Mouse (Mus musculus) embryo, embryonic 11.5 days (tissue): ENCODE results near the gene Gm4131.

Experiments used
- DNase-seq: peaks from one replicate; pipeline ENCODE4 v3.0.0-alpha.2; 2012; ENCODE audit warnings: low read depth, low spot score

Gm4131 gene

DNA sequence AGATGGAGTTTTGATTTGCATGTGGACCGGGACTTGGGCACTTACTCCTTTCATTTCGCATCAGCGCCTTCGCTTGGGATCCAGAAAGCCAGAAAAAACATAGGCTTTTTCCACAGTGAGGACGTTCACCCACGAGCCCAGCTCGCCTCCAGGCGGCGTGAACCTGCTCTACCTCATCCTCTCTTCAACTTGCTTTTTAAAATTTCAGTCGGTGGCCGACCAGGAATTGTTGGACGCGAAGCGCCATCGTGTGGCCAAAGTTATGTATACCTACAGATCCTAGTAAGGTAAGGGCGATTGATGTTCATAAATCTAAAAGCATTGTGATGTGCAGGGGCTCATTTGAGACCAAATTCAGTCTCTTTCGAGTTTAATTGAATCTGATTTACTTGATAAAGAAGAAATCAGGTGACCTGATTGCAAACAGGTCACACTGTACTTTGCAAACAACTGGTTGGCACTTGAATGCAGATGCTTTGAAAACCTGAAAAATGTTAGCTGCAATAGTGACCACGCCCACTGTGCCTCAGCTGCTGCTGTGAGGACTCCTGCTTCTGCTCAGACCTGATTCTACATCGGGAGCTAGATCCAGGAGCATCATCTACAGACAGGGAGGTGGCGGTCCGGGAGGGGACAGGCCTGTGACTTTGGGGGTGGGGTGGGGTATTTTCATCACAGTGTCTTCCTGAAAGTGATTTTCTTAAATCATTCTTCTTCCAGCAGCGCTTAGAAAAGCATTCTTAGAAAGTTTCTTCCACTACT lies 109.1 kb downstream of the Gm4131 start:
- DNase-seq: peak; percentile 75

DNA sequence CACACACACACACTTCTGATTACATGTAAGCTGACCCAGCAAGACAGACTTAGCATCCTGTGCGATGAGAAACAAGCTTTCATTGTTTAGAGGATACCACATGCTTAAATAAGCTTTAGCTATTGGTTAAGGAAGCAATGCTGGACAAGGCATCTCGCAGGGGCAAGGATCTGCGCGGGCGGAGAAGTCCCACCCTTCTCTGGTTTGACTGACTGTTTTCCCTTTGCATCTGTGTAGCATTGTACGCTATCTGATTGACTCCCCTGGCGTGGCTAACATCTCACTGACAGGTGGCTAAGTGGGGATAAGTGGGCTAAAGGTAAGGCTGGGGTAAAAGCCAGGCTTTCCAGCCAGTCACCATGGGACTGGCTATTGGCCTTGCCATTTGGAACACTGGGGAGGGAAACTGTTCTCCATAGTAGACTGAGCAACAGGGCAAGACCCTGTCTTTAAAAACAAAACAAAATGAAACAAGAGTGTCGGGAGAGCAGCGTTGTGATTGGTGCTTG lies 110.4 kb downstream of the Gm4131 start, which contains the start of gene Gucy1b2:
Gucy1b2 (minus strand) TSS at position 51 of the 509 bp plus-strand sequence.
- no peak for DNase-seq

DNA sequence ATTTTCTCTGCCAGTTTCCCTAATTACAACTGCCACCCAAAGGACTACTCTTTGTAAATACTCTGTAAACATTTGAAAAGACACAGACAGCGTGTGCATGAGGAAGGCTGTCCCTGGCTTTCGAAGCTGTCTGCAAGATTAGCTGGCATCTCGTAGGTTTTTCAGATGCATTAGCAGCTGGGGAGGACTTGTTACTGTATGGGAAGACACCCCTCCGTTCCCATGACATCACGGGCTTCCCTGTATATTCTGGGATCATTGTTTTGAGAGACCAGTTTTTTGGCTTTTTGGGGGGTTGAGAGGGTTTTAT lies 111.2 kb downstream of the Gm4131 start:
- no peak for DNase-seq

DNA sequence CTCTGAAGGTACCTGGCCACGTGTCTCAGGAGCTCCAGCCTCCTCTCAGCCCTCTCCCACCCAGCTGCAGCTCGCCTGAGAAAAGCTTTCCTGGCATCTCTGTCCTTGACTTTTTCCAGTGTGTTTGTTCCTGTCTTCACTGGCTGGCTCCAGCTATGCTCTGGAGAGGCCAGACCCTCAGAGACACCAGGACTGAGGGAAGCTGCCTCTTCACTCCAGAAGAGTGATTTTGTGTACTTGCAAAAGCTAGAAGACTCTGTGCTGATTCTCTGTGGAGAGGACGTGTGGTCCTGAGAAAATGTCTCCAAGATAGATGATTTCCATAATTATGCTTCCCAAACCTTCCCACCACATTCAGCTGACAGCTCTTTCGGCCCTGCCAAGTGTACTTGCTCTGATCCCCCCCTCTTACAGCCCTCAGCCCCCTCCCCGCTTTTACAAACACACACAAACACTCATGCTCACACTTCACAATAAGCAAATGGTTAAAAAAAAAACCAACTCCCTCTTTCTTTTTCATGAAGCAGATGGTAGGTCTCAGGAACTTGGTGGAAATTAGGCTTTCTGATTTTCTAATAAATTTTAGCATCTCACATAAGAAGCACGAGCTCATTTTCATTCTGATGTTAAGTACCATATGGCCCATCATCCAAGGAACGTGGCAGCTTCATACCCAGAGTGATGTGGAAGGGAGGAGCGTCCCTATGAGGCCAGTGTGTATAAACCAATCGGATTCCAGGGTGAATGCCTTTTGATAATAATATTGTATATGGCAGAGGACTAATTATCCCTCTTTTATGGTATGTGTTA lies 111.8 kb downstream of the Gm4131 start:
- DNase-seq: no peak

DNA sequence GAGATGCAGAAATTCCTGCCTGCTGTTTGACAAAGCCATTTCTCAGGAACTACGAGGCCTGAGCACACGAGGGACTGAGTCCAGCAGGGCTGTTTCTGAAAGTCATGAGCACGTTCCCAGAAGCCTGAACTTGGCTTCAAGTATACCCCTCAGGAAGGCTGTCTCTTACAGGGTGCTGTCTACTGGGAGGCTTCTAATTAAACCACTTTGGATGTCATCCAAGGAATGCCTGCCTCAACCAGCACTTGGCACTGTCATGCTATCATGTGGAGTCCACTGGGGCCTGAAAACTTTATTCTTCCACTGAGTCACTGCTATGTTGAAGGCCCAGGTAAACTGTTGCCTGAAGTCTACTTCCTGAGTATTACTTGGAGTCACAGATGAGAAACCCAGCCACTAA lies 112.6 kb downstream of the Gm4131 start:
- no peak for DNase-seq

DNA sequence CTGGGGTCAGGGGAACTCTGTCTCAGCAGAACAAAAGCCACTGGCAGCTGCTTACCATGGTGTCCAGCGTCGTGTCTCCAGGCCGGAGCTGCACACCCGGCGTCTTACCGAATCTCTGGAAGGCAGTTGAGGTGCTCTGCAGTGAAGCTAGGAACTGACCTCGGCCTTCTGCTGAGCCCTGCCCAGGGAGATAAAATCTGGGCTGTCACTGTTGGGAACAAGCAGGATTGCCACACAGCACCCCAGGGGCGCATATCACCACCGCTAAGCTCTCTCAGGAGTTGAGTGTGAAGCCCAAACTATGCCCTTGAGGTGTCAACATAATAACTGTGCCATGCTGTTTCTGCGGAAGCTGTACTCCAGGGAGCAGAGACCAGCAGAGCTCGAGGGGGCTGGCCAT lies 113.4 kb downstream of the Gm4131 start:
- DNase-seq: no peak

DNA sequence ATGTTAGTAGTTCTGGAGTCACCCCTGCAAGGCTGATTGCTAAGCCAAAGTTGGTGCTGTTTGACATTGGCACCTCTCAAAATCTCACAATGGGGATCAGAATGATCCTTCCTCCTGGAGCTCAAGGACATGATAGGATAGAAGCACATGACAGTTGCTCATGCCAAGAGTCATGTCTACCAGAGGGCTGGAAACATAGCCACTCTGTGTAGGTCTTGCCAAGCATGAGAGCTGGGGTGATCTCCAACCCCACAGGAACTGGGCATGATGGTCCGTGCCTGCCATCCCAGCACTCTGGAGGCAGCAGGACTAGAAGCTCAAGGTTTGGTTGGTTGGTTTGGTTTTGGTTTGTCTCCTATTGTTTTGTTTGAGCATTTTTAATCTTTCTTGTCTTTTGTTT lies 116.0 kb downstream of the Gm4131 start:
- no peak for DNase-seq

DNA sequence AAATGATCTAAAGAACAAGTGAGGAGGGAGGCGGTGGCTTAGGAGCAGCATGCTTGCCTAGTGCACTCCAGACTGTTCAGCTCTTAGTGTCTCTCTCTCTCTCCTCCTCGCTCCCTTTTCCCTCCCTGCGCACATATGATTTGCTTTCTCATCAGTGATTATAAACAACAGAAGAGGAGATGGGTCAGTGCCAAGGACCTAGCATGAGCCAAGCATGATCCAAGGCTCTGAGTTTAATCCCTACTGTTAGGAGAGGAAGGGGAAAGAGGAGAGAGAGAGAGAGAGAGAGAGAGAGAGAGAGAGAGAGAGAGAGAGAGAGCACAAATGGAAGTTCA lies 119.5 kb downstream of the Gm4131 start:
- no peak for DNase-seq

DNA sequence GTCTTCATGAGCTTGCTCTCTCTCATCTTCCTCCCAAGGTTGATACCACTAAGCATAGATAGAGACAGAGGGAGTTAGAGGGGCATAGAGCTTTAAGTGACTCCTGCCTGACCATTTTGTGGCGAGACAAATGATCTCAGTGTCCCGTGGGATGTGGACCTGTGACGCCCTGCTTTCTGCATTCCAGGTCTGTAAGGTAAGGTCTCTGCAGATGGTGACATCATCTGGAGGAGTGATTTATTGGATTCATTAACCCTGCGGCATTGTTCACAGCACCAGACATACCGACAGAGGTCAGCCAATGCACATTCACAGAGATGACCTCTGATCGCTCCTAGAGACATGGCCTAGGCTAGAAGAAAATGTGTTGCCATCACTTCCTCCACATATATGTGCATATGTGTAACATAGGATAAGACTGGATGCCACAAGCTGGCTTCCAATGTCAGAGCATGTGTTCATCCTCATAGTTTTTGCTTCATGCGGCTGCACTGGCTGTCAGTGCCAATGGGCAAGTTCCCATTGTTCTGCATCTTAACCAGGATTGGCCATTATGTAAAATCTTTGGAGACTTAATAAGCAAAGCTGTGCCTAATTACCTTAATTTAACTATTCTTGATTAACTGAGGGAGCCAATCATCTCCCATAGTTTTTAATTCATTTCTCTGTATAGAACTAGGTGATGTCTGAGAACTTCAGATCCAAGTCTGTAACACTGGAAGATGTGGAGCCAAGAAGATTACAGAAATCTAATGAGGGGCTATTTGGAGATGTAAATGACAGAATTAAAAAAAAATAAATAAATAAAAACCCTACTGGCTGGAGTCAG lies 120.1 kb downstream of the Gm4131 start:
- DNase-seq: no peak

DNA sequence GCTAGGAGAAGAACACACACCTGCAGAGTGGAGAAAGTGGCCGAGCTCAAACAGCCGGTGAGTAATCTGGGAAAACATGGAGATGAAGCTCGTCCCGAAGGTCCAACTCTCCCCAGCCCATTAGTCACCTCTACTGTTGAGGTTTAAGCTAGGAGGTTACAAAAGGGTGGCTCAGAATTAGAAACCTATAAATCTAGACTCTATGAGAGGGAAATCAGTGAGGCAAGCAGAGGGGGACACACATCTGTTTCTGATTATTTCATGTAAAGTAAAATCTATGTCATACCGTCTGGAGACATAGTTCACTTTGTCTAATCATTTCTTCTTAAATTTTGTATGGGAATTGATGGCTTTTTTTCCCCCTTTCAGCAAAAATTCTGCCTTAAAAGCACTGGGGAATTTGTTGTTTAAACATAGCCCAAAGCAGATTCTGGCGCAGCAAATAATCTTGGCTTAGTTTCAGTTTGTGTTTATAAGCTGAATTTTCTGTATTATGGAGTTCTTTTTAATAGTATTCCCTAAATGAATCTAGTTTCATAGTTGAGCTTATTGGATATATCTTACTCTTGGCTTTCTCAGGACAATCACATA lies 122.8 kb downstream of the Gm4131 start:
- no peak for DNase-seq

DNA sequence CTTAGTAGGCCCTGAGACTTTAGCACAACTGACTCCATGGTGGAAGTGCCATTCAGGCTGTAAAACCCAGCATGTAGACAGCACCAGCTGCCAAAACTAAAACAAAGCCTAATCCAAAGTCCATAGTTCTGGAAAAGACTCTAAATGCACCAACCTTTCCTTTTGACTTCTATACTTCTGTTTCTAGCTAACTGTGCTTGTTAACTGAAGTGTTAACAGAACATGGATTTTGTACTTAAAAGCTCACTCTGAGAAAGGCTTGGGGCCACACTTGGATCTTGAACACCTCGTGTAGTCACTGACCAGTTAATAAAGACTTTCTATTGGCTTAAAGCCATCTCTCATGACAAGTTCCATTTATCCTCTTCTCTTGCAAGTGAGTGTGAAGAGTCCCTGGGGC lies 123.8 kb downstream of the Gm4131 start:
- DNase-seq: no peak

DNA sequence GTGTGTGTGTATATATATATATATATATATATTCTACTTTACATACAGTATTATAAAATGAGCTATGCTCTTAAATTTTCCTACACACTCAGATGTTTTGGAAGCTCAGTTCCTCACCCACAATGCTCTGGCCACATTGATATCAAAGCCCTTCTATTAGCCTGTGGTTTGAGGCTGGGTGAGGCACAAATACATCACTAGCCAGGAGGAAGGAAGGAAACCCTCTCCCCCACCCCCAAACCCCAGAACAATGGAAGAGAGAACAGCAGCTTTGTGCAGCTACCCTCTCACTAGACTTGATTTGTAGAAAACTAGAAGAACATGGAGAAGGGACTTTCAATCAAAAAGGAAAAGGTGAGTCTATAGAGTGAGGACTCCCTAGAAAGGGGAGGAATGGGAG lies 126.7 kb downstream of the Gm4131 start:
- no peak for DNase-seq

DNA sequence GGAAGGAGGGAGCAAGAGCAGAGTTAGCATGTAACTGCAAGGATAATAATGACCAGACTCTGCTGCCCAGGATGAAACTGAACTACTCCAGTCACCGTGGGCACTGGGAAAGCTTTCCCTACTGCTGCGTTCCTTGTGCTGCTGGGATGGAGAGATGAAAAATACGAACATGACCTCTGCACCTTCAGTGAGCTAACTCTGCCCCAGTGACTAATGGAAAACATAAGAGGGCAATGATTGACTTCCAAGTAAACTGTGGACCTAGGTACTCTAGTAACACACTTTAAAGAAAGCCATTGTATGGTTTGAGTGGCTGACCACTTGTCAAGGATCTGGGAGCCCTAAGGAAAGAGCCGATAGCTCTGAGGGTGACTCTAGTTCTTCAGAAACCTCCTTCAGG lies 128.5 kb downstream of the Gm4131 start:
- DNase-seq: no peak

DNA sequence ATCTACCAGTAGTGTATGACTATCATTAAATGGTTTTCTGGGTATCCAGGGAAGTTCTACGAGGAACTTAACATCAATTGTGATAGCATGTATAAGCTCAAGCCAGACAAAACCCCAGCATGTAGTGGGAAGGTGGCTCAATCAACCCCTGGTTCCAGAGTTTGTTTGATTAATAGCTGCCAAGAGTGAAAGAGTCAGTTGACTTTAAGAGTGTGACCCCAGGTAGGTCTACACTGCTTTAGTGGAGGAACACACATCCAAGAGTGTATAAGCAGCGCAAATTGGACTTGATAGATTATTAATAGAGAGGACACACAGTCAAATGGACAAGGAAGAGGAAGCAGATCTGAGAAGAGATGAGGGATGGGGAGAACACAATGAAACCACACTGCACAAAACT lies 128.9 kb downstream of the Gm4131 start:
- no peak for DNase-seq

DNA sequence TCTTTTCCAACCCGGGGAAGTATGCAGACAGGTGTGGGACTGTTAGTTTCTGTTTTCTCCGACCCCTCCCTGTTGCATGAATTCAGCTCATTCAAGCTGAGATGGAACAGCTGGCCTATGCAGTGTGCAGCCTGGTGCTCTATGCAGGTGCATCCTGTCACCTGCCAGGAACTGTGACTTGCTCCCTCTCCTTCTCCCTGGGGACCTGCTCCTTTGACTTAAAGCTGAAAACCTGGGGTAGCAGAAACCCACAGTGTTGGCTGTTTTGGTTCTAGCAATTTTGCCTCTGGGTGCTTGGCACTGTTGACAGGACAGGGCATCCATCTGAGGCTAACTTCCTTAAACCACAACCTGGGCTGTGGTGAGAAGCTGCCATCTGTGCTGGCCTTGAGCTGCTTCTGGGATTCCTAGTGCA lies 141.4 kb downstream of the Gm4131 start:
- no peak for DNase-seq

DNA sequence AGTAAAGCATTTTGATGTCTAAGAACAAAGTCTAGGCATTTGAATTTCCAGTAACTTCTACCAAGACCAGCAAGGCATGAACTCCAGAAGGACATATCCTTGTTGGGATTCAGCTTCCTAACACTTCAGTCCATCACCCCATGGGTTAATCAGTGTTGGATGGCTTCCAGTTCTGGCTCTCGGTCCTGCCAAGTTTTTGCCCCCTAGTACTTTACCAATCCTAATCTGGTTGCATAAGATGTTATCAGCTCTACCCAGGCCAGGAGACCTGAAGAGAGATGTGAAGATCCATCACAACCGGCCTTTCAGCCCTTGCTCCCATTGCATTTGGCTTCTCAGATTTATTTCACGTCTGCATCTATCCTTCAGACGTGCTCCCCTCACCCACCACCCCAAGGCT lies 144.5 kb downstream of the Gm4131 start:
- DNase-seq: no peak

DNA sequence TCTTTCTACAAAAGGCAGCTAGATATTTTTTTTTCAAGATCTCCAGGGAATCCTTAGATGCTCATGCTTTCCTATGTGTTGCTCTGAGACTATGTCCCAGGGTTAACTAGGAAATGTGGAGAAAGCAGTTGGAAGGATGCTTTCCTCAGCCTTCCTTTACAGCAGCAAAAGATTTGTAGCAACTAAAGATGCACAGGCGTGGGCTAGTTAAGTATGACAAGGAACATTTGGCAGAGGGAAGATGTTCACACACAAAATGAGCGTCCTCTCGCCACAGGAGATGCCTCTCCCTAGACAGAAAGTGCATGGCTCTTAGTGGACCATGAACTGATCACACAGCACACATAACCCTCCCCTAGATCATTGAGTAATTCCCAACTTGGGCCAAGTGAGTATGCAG lies 149.2 kb downstream of the Gm4131 start:
- DNase-seq: no peak

DNA sequence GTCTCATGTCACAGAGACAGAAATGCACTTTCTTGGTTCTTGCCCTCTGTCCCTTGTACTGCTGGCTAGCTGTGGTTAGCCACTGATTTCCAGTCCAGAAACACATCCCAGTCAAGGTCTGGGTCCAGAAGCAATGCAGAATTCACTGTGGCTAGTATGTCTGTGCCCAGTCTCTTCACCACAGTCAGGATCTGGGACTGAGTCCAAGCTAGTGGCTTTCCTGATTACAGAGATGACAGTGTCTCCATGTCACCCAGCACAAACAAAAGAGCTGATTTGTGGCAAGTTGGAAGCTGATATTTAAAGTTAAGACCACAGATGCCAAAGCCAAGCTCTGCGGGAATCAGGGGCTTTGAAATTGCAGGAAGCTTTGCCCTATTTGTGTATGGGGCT lies 150.0 kb downstream of the Gm4131 start:
- no peak for DNase-seq

DNA sequence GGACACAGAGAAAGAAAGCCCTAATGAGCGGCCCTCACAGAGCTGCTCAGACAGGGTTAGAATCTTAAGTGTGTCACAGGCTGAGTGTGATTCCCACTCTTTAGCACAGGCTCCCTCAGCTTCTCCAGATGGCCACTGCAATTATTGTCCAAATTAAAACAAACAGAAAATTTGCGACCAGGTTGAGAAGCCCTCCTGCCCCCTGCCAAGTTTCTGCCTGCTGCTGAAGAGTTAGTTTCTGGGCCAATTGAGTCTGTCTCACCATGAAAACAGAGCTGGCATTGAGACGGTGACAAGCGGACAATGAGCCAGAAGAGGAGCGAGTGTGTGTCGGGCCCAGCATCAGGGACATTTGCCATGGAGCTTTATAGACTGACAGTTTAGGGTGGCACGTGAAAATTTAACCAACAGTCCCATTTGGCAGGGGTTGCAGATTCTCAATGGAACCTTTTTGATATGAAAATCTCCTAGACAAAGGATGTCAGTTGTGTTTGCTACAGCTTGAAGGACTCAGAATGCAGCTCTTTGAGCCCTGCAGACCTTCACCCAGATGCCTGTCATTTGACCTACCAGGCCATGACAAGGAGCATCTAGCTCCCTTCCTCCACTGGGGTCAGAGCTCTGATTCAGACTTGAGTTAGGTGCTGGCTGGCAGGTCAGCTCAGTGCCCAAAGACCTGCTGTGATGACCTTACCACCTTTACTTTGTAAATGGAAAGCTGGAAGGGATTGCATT lies 150.5 kb downstream of the Gm4131 start:
- no peak for DNase-seq
